Mouse (Mus musculus): ENCODE data around the gene Tmem54.

- TF ChIP-seq POLR2A (IDR thresholded peaks at IDR 0.05; ENCODE audit: low read depth, low read length) (no peak), CTCF (IDR thresholded peaks at IDR 0.05; ENCODE audit: extremely low read depth, insufficient read length, insufficient replicate concordance, low read depth, low read length) (0 out of 2 replicates have a peak, but pooled peaks have one; percentile 11)
Measured at GRCm38 (mm10) chr4:129120520-129121445, 15.4 kb downstream of the Tmem54 start.

Data from small intestine, adult 2 months (tissue).